Mouse (Mus musculus) lung, embryonic 14.5 days (tissue): Measurements from ENCODE around the gene Slc35e4. TPM values are rescaled to one million over a fixed set of nuclear protein-coding genes. Genes with fewer than 3 reads are reported as not detected.
"Not testable (repeated sequence)": the region's sequence is repeated elsewhere in the genome, so short reads cannot be mapped to it uniquely, and the experiment has no call there.

Experiments
- ATAC-seq: fragments of 200-750 bp; cut with Nextera tagmentation; 2 replicates; pipeline ENCODE4 v1.8.0; 2017; ENCODE audit warnings: mild to moderate bottlenecking, moderate TSS enrichment, moderate library complexity; ENCODE audit not compliant: insufficient read depth
- DNase-seq: peaks from one replicate; pipeline ENCODE4 v3.0.0-alpha.2; 2015
- H3K27ac ChIP-seq: fragments of 300-500 bp; sonication (generic); 2 replicates; pipeline ENCODE4 v1.5.1; 2014; ENCODE audit warnings: low read depth, mild to moderate bottlenecking, moderate library complexity
- H3K27me3 ChIP-seq: fragments of 300-500 bp; sonication (generic); 2 replicates; pipeline ENCODE4 v1.6.1; 2014; ENCODE audit warnings: low read length, control low read depth; ENCODE audit not compliant: insufficient read depth
- H3K36me3 ChIP-seq: fragments of 300-500 bp; sonication (generic); 2 replicates; pipeline ENCODE4 v1.6.1; 2014; ENCODE audit warnings: control low read depth; ENCODE audit not compliant: insufficient read depth
- H3K4me1 ChIP-seq: fragments of 300-500 bp; sonication (generic); 2 replicates; pipeline ENCODE4 v1.6.1; 2014; ENCODE audit warnings: antibody characterized with exemption, control low read depth; ENCODE audit not compliant: insufficient read depth
- H3K4me2 ChIP-seq: fragments of 300-500 bp; sonication (generic); 2 replicates; pipeline ENCODE4 v1.6.1; 2014; ENCODE audit warnings: mild to moderate bottlenecking
- H3K4me3 ChIP-seq: fragments of 300-500 bp; sonication (generic); 2 replicates; pipeline ENCODE4 v1.5.1; 2014; ENCODE audit warnings: low read depth, low read length
- H3K9ac ChIP-seq: fragments of 300-500 bp; sonication (generic); 2 replicates; pipeline ENCODE4 v1.6.1; 2014
- H3K9me3 ChIP-seq: fragments of 300-500 bp; sonication (generic); 2 replicates; pipeline ENCODE4 v1.6.1; 2016; ENCODE audit warnings: low read depth, low read length, control low read depth
- CTCF ChIP-seq: IDR thresholded peaks from 2 replicates; pipeline ENCODE4 v1.5.1; 2016; ENCODE audit warnings: antibody characterized with exemption, low read depth
- WGBS: fragments of 180-500 bp; shearing (Covaris S2); extraction: QIAGEN DNeasy Blood & Tissue Kit; methylation state at CpG from one replicate; pipeline ENCODE4 v1.1.7; 2014; 5-methylcytosine and 5-hydroxymethylcytosine counted together
- polyA plus RNA-seq: library from polyadenylated mRNA; unstranded; fragments of >200 nt; fragmentation: Nextera tagmentation; extraction: Ambion mirVana; gene quantifications from 2 replicates; pipeline ENCODE4 v1.2.1, GENCODE M21; 2014

Gene Slc35e4
- polyA plus RNA-seq, 1 experiment from 2014 or later: 2.7 TPM

- Histone ChIP-seq H3K27me3 (no peaks in the 10 kb centered on the region), H3K27ac (no peak overlapping the region), H3K4me3 (no peak overlapping the region), H3K9me3 (no peaks in the 10 kb centered on the region), H3K9ac (no peak overlapping the region), H3K36me3 (peaks cover 8% of the 10 kb centered on the region; the same call in 1 of the 2 replicates), H3K4me2 (no peak overlapping the region), H3K4me1 (no peaks in the 10 kb centered on the region)
- ATAC-seq (no peak), DNase-seq (peak; percentile 49)
- WGBS: 35% methylated on average over 1 of the region's 1 CpGs
- peak; percentile 56 for TF ChIP-seq CTCF
Measured at GRCm38 (mm10) chr11:3918738-3919137, 4.3 kb upstream of the Slc35e4 start.

GRCm38 (mm10) chr11:3913316-3914108 lies 952 bp downstream of the Slc35e4 start:
- DNase-seq: peak; percentile 92
- peak overlapping the region; percentile 46 for H3K9ac ChIP-seq
- no peak for TF ChIP-seq CTCF
- H3K4me3 ChIP-seq: peak overlapping the region; percentile 50
- no peaks in the 10 kb centered on the region for H3K9me3 ChIP-seq
- ATAC-seq: peak; percentile 89
- peak overlapping the region; percentile 96 for H3K4me2 ChIP-seq
- H3K36me3 ChIP-seq: no peaks in the 10 kb centered on the region
- peak overlapping the region; percentile 54; the same call in 1 of the 2 replicates for H3K27ac ChIP-seq
- peaks cover 10% of the 10 kb centered on the region for H3K4me1 ChIP-seq
- 0 out of 2 replicates have a peak, but pooled peaks cover 5% of the 10 kb centered on the region for H3K27me3 ChIP-seq
- under 1% methylated on average over 65 of the region's 65 CpGs for WGBS

DNA sequence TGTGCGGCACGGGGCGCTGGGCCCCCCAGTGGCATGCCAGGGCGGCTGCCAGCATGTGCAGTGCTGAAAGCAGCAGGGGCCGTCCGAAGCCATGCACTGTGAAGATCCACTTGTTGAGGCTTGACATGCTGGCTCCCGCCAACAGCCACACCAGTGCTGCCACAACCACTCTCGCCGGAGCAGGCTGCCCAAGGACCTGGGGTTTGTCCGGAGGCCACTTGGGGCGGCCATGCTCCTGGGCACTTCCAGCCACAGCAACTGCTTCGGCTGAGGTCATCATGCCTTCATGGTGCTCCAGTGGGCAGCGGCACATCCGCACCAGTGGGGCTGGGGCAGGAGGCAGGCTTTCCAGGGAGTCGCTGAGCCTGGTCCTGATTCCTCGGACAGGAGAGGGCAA lies 1.6 kb downstream of the Slc35e4 start:
- H3K9ac ChIP-seq: peak overlapping the region; percentile 46
- 0 out of 2 replicates have a peak, but pooled peaks cover 5% of the 10 kb centered on the region for H3K27me3 ChIP-seq
- peak overlapping the region; percentile 96 for H3K4me2 ChIP-seq
- peaks cover 10% of the 10 kb centered on the region for H3K4me1 ChIP-seq
- peak; percentile 38 for TF ChIP-seq CTCF
- DNase-seq (peak; percentile 40), ATAC-seq (peak; percentile 4)
- H3K36me3 ChIP-seq: no peaks in the 10 kb centered on the region
- H3K27ac ChIP-seq: no peak overlapping the region
- WGBS: 5% methylated on average over 16 of the region's 16 CpGs
- H3K9me3 ChIP-seq: no peaks in the 10 kb centered on the region
- peak overlapping the region; percentile 50 for H3K4me3 ChIP-seq

DNA sequence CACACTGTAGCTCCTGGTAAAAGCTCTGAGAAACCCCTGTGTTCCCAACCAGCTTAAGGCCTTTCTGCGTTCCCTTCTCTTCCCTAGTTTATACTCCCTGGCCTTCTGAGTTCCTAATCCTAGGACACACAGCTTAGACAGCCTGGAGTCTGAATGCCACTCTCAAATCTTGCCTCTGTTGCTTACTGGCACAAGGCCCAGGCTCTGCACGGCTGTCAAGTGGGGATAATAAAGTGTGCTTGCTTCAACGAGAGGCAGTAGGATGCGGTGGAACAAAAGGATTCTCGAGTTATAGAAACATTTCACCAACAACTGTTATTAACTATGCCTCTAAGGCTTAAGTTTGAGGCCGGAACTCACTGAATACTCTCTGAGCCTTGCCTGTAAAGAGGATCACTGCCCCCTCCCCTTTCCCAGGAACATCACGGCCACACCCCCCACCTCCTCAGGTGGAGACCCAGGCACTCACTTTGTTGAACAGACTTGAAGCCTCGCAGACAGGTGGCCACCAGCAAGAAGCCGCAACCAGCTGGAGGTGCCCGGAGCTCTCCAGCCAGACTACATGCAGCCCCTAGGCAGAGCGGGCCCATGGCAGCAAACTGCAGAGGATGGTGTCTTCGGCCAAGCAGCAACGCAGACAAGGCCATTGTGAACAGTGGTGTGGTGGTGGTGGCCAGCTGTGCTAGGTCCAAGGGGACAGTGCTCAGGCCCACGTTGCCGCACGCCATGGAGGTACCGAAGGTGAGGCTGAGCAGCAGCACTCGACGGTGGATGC lies 2.2 kb downstream of the Slc35e4 start:
- ATAC-seq (peak; percentile 0; the same call in 1 of the 2 replicates), DNase-seq (peak; percentile 59)
- Histone ChIP-seq H3K4me1 (peaks cover 10% of the 10 kb centered on the region), H3K27me3 (0 out of 2 replicates have a peak, but pooled peaks cover 5% of the 10 kb centered on the region), H3K4me3 (peak overlapping the region; percentile 50), H3K36me3 (no peaks in the 10 kb centered on the region), H3K4me2 (peak overlapping the region; percentile 96), H3K27ac (no peak overlapping the region), H3K9me3 (no peaks in the 10 kb centered on the region), H3K9ac (peak overlapping the region; percentile 46)
- no peak for TF ChIP-seq CTCF
- 19% methylated on average over 19 of the region's 19 CpGs for WGBS

- not testable (repeated sequence) for ATAC-seq, H3K4me1 ChIP-seq, H3K9me3 ChIP-seq, H3K4me3 ChIP-seq, H3K27ac ChIP-seq, H3K27me3 ChIP-seq, H3K36me3 ChIP-seq, DNase-seq, H3K9ac ChIP-seq
- peak overlapping the region; percentile 11; the same call in 1 of the 2 replicates for H3K4me2 ChIP-seq
- 88% methylated on average over 6 of the region's 6 CpGs for WGBS
Measured at GRCm38 (mm10) chr11:3911440-3911839, 3.0 kb downstream of the Slc35e4 start.

DNA sequence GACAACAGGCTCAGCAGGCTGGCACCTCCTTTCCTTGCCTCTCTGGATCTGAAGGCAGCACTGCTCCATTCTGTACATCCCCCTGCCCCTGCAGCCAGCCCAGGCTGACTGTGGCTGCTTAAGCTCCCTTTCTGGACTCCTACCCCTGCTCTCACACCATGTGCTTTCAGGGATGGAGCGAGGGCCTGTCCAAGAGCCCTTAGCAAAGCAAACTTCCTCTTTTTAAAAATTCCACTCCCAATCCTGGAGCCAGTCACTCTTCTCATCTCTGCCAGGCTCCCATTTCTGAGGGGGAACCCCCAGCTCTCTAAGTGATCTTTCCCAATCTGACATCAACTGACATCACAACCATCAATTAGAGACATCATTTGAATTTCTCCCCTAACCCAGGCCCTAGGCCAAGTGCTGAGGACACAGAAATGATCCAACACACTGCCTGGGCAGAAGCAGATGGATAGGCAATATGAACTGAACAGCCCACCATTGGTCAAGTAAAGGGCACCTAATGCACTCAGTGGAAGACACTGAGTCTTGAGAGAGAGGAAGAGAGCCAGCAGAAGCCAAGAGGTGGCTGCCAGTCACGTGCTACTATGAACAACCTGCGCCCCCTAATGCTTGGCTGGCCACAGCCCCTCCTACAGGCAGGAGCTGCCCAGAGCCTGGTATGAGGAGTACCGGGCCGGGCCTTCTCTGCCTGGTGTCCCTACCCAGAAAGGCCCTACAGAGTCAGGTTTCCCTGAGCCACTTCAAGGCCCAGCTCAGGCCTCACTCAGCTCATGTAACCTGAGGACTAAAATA lies 3.8 kb downstream of the Slc35e4 start:
- H3K4me1 ChIP-seq: peaks cover 10% of the 10 kb centered on the region
- WGBS: 62% methylated on average over 5 of the region's 5 CpGs
- TF ChIP-seq CTCF: no peak
- no peak overlapping the region for H3K9ac ChIP-seq
- H3K36me3 ChIP-seq: no peaks in the 10 kb centered on the region
- H3K27ac ChIP-seq: no peak overlapping the region
- ATAC-seq (no peak), DNase-seq (no peak)
- H3K4me3 ChIP-seq: no peak overlapping the region
- H3K4me2 ChIP-seq: peak overlapping the region; percentile 11; the same call in 1 of the 2 replicates
- H3K27me3 ChIP-seq: 0 out of 2 replicates have a peak, but pooled peaks cover 5% of the 10 kb centered on the region
- no peaks in the 10 kb centered on the region for H3K9me3 ChIP-seq
